Mouse (Mus musculus) MEL (cell line): ENCODE results near the gene Tmem205.

ENCODE experiments used
- BHLHE40 ChIP-seq: IDR thresholded peaks from 2 replicates; pipeline ENCODE4 v1.6.1; 2012; ENCODE audit warnings: low read depth, mild to moderate bottlenecking, inconsistent platforms, low read length, improper control_type of control experiment, borderline replicate concordance
- CHD1 ChIP-seq: IDR thresholded peaks from 2 replicates; pipeline ENCODE4 v1.6.1; 2012; ENCODE audit warnings: low read depth, mild to moderate bottlenecking, inconsistent platforms, low read length, improper control_type of control experiment
- CTCF ChIP-seq, 3 experiments: IDR thresholded peaks in 2 of 3; conservative IDR thresholded peaks in 1 of 3; 2 replicates each; pipeline ENCODE4 v1.5.1; 2011 to 2012; ENCODE audit warnings: low read length in 3 of 3, low read depth in 2 of 3, mild to moderate bottlenecking in 2 of 3, improper control_type of control experiment in 1 of 3, inconsistent platforms in 1 of 3, mixed read lengths in 1 of 3, moderate library complexity in 1 of 3; ENCODE audit not compliant: control insufficient read depth in 1 of 3, insufficient read depth in 1 of 3, poor library complexity in 1 of 3, severe bottlenecking in 1 of 3
- EP300 ChIP-seq, 2 experiments: IDR thresholded peaks; 2 replicates each; pipeline ENCODE4 v1.6.1; 2011; ENCODE audit warnings: improper control_type of control experiment in 2 of 2, low read length in 2 of 2, low read depth in 1 of 2, mild to moderate bottlenecking in 1 of 2
- HCFC1 ChIP-seq: IDR thresholded peaks from 2 replicates; pipeline ENCODE4 v1.6.1; 2012; ENCODE audit warnings: low read depth, mild to moderate bottlenecking, inconsistent platforms, low read length, improper control_type of control experiment, moderate library complexity
- MAFK ChIP-seq: IDR thresholded peaks from 2 replicates; pipeline ENCODE4 v1.6.1; 2011; ENCODE audit warnings: low read depth, mild to moderate bottlenecking, low read length, improper control_type of control experiment, borderline replicate concordance
- NELFE ChIP-seq: IDR thresholded peaks from 2 replicates; pipeline ENCODE4 v1.6.1; 2011; ENCODE audit warnings: low read depth, low read length, improper control_type of control experiment
- POLR2A ChIP-seq, 2 experiments: IDR thresholded peaks; 2 replicates each; pipeline ENCODE4 v1.6.1; 2011 to 2012; ENCODE audit warnings: low read length in 2 of 2, mild to moderate bottlenecking in 2 of 2, control low read depth in 1 of 2, improper control_type of control experiment in 1 of 2, low read depth in 1 of 2, moderate library complexity in 1 of 2; ENCODE audit not compliant: control insufficient read depth in 1 of 2, insufficient read depth in 1 of 2, poor library complexity in 1 of 2
- TAL1 ChIP-seq: IDR thresholded peaks from 2 replicates; pipeline ENCODE4 v1.6.1; 2012; ENCODE audit warnings: mild to moderate bottlenecking, inconsistent platforms, low read length, moderate library complexity, mixed read lengths
- USF1 ChIP-seq: IDR thresholded peaks from 2 replicates; pipeline ENCODE4 v1.6.1; 2014; ENCODE audit warnings: low read depth, mild to moderate bottlenecking, inconsistent platforms, low read length, improper control_type of control experiment, moderate library complexity
- USF2 ChIP-seq, 2 experiments: IDR thresholded peaks; 2 replicates each; pipeline ENCODE4 v1.6.1; 2011 to 2012; ENCODE audit warnings: improper control_type of control experiment in 2 of 2, low read length in 2 of 2, borderline replicate concordance in 1 of 2, inconsistent platforms in 1 of 2, low read depth in 1 of 2, mild to moderate bottlenecking in 1 of 2; ENCODE audit not compliant: insufficient read depth in 1 of 2

- TF ChIP-seq CTCF (IDR thresholded peaks at IDR 0.05 in 2 of 3, conservative IDR thresholded peaks at IDR 0.05 in 1 of 3; ENCODE audit: control insufficient read depth in 1 of 3, insufficient read depth in 1 of 3, low read depth in 2 of 3, low read length in 3 of 3, poor library complexity in 1 of 3, severe bottlenecking in 1 of 3), result peak; percentile 48 to 68 (median 63)
- TF ChIP-seq BHLHE40, result no peak
- no peak for TF ChIP-seq POLR2A (IDR thresholded peaks at IDR 0.05; ENCODE audit: control insufficient read depth in 1 of 2, insufficient read depth in 1 of 2, low read depth in 1 of 2, low read length in 2 of 2, poor library complexity in 1 of 2)
- no peak for TF ChIP-seq MAFK
- TF ChIP-seq USF1, result no peak
- TF ChIP-seq HCFC1, result no peak
- TF ChIP-seq CHD1, result no peak
- no peak for TF ChIP-seq TAL1
- TF ChIP-seq NELFE, result no peak
- TF ChIP-seq USF2 (IDR thresholded peaks at IDR 0.05; ENCODE audit: borderline replicate concordance in 1 of 2, insufficient read depth in 1 of 2, low read depth in 1 of 2, low read length in 2 of 2), result no peak
- no peak for TF ChIP-seq EP300 (IDR thresholded peaks at IDR 0.05; ENCODE audit: low read depth in 1 of 2, low read length in 2 of 2)
Observed at GRCm38 (mm10) chr9:21889229-21889628, 38.1 kb downstream of the Tmem205 start.
